ENCODE assay signal across 15 mouse cellular contexts in genomic region chr1:20893059-20893458, GRCm38 (mm10). TPM values are rescaled to one million over a fixed set of nuclear protein-coding genes. Genes with fewer than 3 reads are reported as not detected.
DNase-seq lines count a peak whose midpoint lies in the region; ATAC-seq and TF ChIP-seq lines count a peak whose summit lies in the region.
"Had no signal": no experiment of that assay in that cellular context is flagged by ENCODE, and none has a peak within 500 bp of the region (broad histone marks: within the 10 kb centered on the region; RNA-seq: fewer than 3 reads in every experiment).

No protein-coding gene starts in this region.

- no peak for TF ChIP-seq CTCF in liver, postnatal 0 days (IDR thresholded peaks at IDR 0.05; ENCODE audit: low read depth)
- TF ChIP-seq CTCF in lung, postnatal 0 days (IDR thresholded peaks at IDR 0.05), result no peak

- peaks cover 34% of the 10 kb centered on the region for H3K4me1 ChIP-seq in forebrain, embryonic 13.5 days
- H3K4me1 ChIP-seq in forebrain, embryonic 12.5 days, result peaks cover 29% of the 10 kb centered on the region
- peaks cover 13% of the 10 kb centered on the region; the same call in 1 of the 2 replicates for H3K4me1 ChIP-seq in neural tube, embryonic 12.5 days
- peaks cover 13% of the 10 kb centered on the region for H3K4me1 ChIP-seq in midbrain, embryonic 15.5 days
- peaks cover 14% of the 10 kb centered on the region for H3K4me1 ChIP-seq in liver, postnatal 0 days (ENCODE audit: insufficient read depth)
- H3K4me1 ChIP-seq in lung, postnatal 0 days (ENCODE audit: insufficient read depth, low read depth, low read length), result no peaks in the 10 kb centered on the region

- TF ChIP-seq EP300 in liver, postnatal 0 days (IDR thresholded peaks at IDR 0.05; ENCODE audit: low read depth), result no peak
- TF ChIP-seq EP300 in lung, postnatal 0 days (IDR thresholded peaks at IDR 0.05), result no peak

- no peak for DNase-seq in neural tube, embryonic 10.5 days (ENCODE audit: extremely low spot score, low spot score)
- DNase-seq in liver, postnatal 0 days, result no peak
- DNase-seq in lung, postnatal 0 days (ENCODE audit: low spot score), result no peak
- DNase-seq: embryo, embryonic 11 days; liver; lung, adult 2 months; right cerebral cortex, postnatal 14 days had no signal

- 84% methylated on average over 5 of the region's 5 CpGs for WGBS in forebrain, embryonic 13.5 days
- WGBS in forebrain, embryonic 12.5 days, result 85% methylated on average over 5 of the region's 5 CpGs
- whole genome bisulfite sequencing in neural tube, embryonic 12.5 days, result 88% methylated on average over 5 of the region's 5 CpGs
- WGBS in midbrain, embryonic 15.5 days, result 84% methylated on average over 5 of the region's 5 CpGs
- WGBS in liver, postnatal 0 days (ENCODE audit: insufficient replicate concordance), result 82% methylated on average over 5 of the region's 5 CpGs
- WGBS in lung, postnatal 0 days, result 81% methylated on average over 5 of the region's 5 CpGs

- H3K4me3 ChIP-seq in forebrain, embryonic 13.5 days, result peak overlapping the region; percentile 75; the same call in 1 of the 2 replicates
- no peak overlapping the region for H3K4me3 ChIP-seq in forebrain, embryonic 12.5 days (replicated peaks)
- no peak overlapping the region for H3K4me3 ChIP-seq in neural tube, embryonic 12.5 days
- no peak overlapping the region for H3K4me3 ChIP-seq in midbrain, embryonic 15.5 days
- H3K4me3 ChIP-seq in liver, postnatal 0 days (ENCODE audit: low read depth, low read length), result no peak overlapping the region
- no peak overlapping the region for H3K4me3 ChIP-seq in lung, postnatal 0 days (ENCODE audit: low read depth, low read length)

- peak overlapping the region; percentile 80 for H3K4me2 ChIP-seq in forebrain, embryonic 13.5 days
- no peak overlapping the region for H3K4me2 ChIP-seq in forebrain, embryonic 12.5 days
- H3K4me2 ChIP-seq in neural tube, embryonic 12.5 days (replicated peaks), result 0 out of 2 replicates have a peak overlapping the region, but pooled peaks have one; percentile 68
- peak overlapping the region; percentile 20 for H3K4me2 ChIP-seq in midbrain, embryonic 15.5 days
- no peak overlapping the region for H3K4me2 ChIP-seq in liver, postnatal 0 days (ENCODE audit: low read depth, low read length)
- H3K4me2 ChIP-seq in lung, postnatal 0 days (replicated peaks; ENCODE audit: low read depth, low read length), result no peak overlapping the region
- H3K4me2 ChIP-seq: heart, embryonic 11.5 days had no signal

- ATAC-seq in forebrain, embryonic 13.5 days, result no peak
- no peak for ATAC-seq in forebrain, embryonic 12.5 days (ENCODE audit: low FRiP score)
- ATAC-seq in neural tube, embryonic 12.5 days (ENCODE audit: low FRiP score, low read depth), result no peak
- no peak for ATAC-seq in midbrain, embryonic 15.5 days (replicated peaks)
- no peak for ATAC-seq in liver, postnatal 0 days
- no peak for ATAC-seq in lung, postnatal 0 days
- ATAC-seq: intestine, postnatal 0 days had no signal

- H3K9me3 ChIP-seq in forebrain, embryonic 13.5 days (replicated peaks), result no peaks in the 10 kb centered on the region
- H3K9me3 ChIP-seq in forebrain, embryonic 12.5 days, result no peaks in the 10 kb centered on the region
- no peaks in the 10 kb centered on the region for H3K9me3 ChIP-seq in neural tube, embryonic 12.5 days
- H3K9me3 ChIP-seq in midbrain, embryonic 15.5 days, result no peaks in the 10 kb centered on the region
- no peaks in the 10 kb centered on the region for H3K9me3 ChIP-seq in liver, postnatal 0 days (ENCODE audit: low read length)
- no peaks in the 10 kb centered on the region for H3K9me3 ChIP-seq in lung, postnatal 0 days (ENCODE audit: low read length)

- no peaks in the 10 kb centered on the region; the same call in 1 of the 2 replicates for H3K36me3 ChIP-seq in forebrain, embryonic 13.5 days (ENCODE audit: poor library complexity, severe bottlenecking)
- H3K36me3 ChIP-seq in forebrain, embryonic 12.5 days (replicated peaks), result no peaks in the 10 kb centered on the region
- no peaks in the 10 kb centered on the region for H3K36me3 ChIP-seq in neural tube, embryonic 12.5 days
- H3K36me3 ChIP-seq in midbrain, embryonic 15.5 days (replicated peaks), result no peaks in the 10 kb centered on the region
- H3K36me3 ChIP-seq in liver, postnatal 0 days (replicated peaks; ENCODE audit: insufficient read depth, low read length), result no peaks in the 10 kb centered on the region
- no peaks in the 10 kb centered on the region for H3K36me3 ChIP-seq in lung, postnatal 0 days (ENCODE audit: insufficient read depth, low read length)

- peak overlapping the region; percentile 41 for H3K9ac ChIP-seq in forebrain, embryonic 13.5 days
- no peak overlapping the region for H3K9ac ChIP-seq in forebrain, embryonic 12.5 days
- H3K9ac ChIP-seq in neural tube, embryonic 12.5 days, result no peak overlapping the region
- no peak overlapping the region for H3K9ac ChIP-seq in midbrain, embryonic 15.5 days
- no peak overlapping the region for H3K9ac ChIP-seq in liver, postnatal 0 days (replicated peaks)
- no peak overlapping the region for H3K9ac ChIP-seq in lung, postnatal 0 days (replicated peaks; ENCODE audit: low read depth)

- no peak overlapping the region for H3K27ac ChIP-seq in forebrain, embryonic 13.5 days
- no peak overlapping the region for H3K27ac ChIP-seq in forebrain, embryonic 12.5 days
- no peak overlapping the region for H3K27ac ChIP-seq in neural tube, embryonic 12.5 days
- no peak overlapping the region for H3K27ac ChIP-seq in midbrain, embryonic 15.5 days
- no peak overlapping the region for H3K27ac ChIP-seq in liver, postnatal 0 days (ENCODE audit: low read depth)
- no peak overlapping the region for H3K27ac ChIP-seq in lung, postnatal 0 days (ENCODE audit: low read length)
- H3K27ac ChIP-seq: kidney, postnatal 0 days; macrophage had no signal

- H3K27me3 ChIP-seq in forebrain, embryonic 13.5 days, result no peaks in the 10 kb centered on the region
- no peaks in the 10 kb centered on the region for H3K27me3 ChIP-seq in forebrain, embryonic 12.5 days
- no peaks in the 10 kb centered on the region for H3K27me3 ChIP-seq in neural tube, embryonic 12.5 days (replicated peaks)
- H3K27me3 ChIP-seq in midbrain, embryonic 15.5 days (replicated peaks), result no peaks in the 10 kb centered on the region; the same call in 1 of the 2 replicates
- H3K27me3 ChIP-seq in liver, postnatal 0 days (ENCODE audit: insufficient read depth, low read length), result peaks cover 11% of the 10 kb centered on the region
- H3K27me3 ChIP-seq in lung, postnatal 0 days (replicated peaks; ENCODE audit: insufficient read depth, low read length), result no peaks in the 10 kb centered on the region

RNA-seq across cellular contexts. Expression of gene Paqr8, which starts 2.7 kb away (rescaled TPM):
- polyA plus RNA-seq in forebrain, embryonic 13.5 days (2015; fragmentation: Nextera tagmentation; extraction: Ambion mirVana), result 12.7 and 14.2 TPM in 2 replicates
- 11.6 and 14.0 TPM in 2 replicates for polyA plus RNA-seq in forebrain, embryonic 12.5 days (2016; fragmentation: Nextera tagmentation; extraction: Ambion mirVana)
- polyA plus RNA-seq in neural tube, embryonic 12.5 days (2016; fragmentation: Nextera tagmentation; extraction: Ambion mirVana), result 11.0 and 12.1 TPM in 2 replicates
- 23.7 and 24.2 TPM in 2 replicates for polyA plus RNA-seq in midbrain, embryonic 15.5 days (2015; fragmentation: Nextera tagmentation; extraction: Ambion mirVana)
- 0.18 and 0.21 TPM in 2 replicates for polyA plus RNA-seq in liver, postnatal 0 days (2015; fragmentation: Nextera tagmentation; extraction: Ambion mirVana)
- 4.8 and 8.3 TPM in 2 replicates for polyA plus RNA-seq in lung, postnatal 0 days (2015; fragmentation: Nextera tagmentation; extraction: Ambion mirVana)

RNA-seq across cellular contexts. Expression of gene Efhc1, which starts 58.4 kb away (rescaled TPM):
- 1.5 and 2.0 TPM in 2 replicates for polyA plus RNA-seq in forebrain, embryonic 13.5 days (2015; fragmentation: Nextera tagmentation; extraction: Ambion mirVana)
- 2.0 and 2.9 TPM in 2 replicates for polyA plus RNA-seq in forebrain, embryonic 12.5 days (2016; fragmentation: Nextera tagmentation; extraction: Ambion mirVana)
- 1.4 and 1.5 TPM in 2 replicates for polyA plus RNA-seq in neural tube, embryonic 12.5 days (2016; fragmentation: Nextera tagmentation; extraction: Ambion mirVana)
- 1.6 and 1.8 TPM in 2 replicates for polyA plus RNA-seq in midbrain, embryonic 15.5 days (2015; fragmentation: Nextera tagmentation; extraction: Ambion mirVana)
- polyA plus RNA-seq in liver, postnatal 0 days (2015; fragmentation: Nextera tagmentation; extraction: Ambion mirVana), result 0.34 and 0.39 TPM in 2 replicates
- polyA plus RNA-seq in lung, postnatal 0 days (2015; fragmentation: Nextera tagmentation; extraction: Ambion mirVana), result 8.4 and 10.3 TPM in 2 replicates

Comparison
In these comparisons a context has a peak if more than half of its experiments do, and no peak if none do; other contexts are left out.
1. H3K4me2 ChIP-seq: peak in forebrain, embryonic 13.5 days (single experiment), neural tube, embryonic 12.5 days (single experiment) and midbrain, embryonic 15.5 days (single experiment); none in forebrain, embryonic 12.5 days (single experiment), liver, postnatal 0 days (single experiment) and lung, postnatal 0 days (single experiment).